Mouse (Mus musculus) midbrain, embryonic 13.5 days (tissue): ENCODE measurements around the gene Nubpl. TPM values are rescaled to one million over a fixed set of nuclear protein-coding genes. Genes with fewer than 3 reads are reported as not detected.
"Not testable (repeated sequence)": the region's sequence is repeated elsewhere in the genome, so short reads cannot be mapped to it uniquely, and the experiment has no call there.

Source experiments
- ATAC-seq: fragments of 200-750 bp; cut with Nextera tagmentation; 2 replicates; pipeline ENCODE4 v1.8.0; 2017; ENCODE audit warnings: mild to moderate bottlenecking, moderate TSS enrichment, moderate library complexity
- H3K27ac ChIP-seq: fragments of 300-500 bp; sonication (generic); 2 replicates; pipeline ENCODE4 v1.5.1; 2015; ENCODE audit warnings: inconsistent platforms, mild to moderate bottlenecking, moderate library complexity
- H3K27me3 ChIP-seq: fragments of 300-500 bp; sonication (generic); 2 replicates; pipeline ENCODE4 v1.6.1; 2015; ENCODE audit warnings: mild to moderate bottlenecking, inconsistent platforms
- H3K36me3 ChIP-seq: fragments of 300-500 bp; sonication (generic); 2 replicates; pipeline ENCODE4 v1.6.1; 2015; ENCODE audit warnings: mild to moderate bottlenecking, inconsistent platforms
- H3K4me1 ChIP-seq: fragments of 300-500 bp; sonication (generic); replicated peaks from 2 replicates; pipeline ENCODE4 v1.6.1; 2015; ENCODE audit warnings: inconsistent platforms
- H3K4me2 ChIP-seq: fragments of 300-500 bp; sonication (generic); replicated peaks from 2 replicates; pipeline ENCODE4 v1.6.1; 2015; ENCODE audit warnings: moderate library complexity, mild to moderate bottlenecking, inconsistent platforms
- H3K4me3 ChIP-seq: fragments of 300-500 bp; sonication (generic); replicated peaks from 2 replicates; pipeline ENCODE4 v1.5.1; 2015; ENCODE audit warnings: mild to moderate bottlenecking, inconsistent platforms
- H3K9ac ChIP-seq: fragments of 300-500 bp; sonication (generic); replicated peaks from 2 replicates; pipeline ENCODE4 v1.6.1; 2015; ENCODE audit warnings: mild to moderate bottlenecking, inconsistent platforms
- H3K9me3 ChIP-seq: fragments of 300-500 bp; sonication (generic); 2 replicates; pipeline ENCODE4 v1.6.1; 2016; ENCODE audit warnings: mild to moderate bottlenecking, inconsistent platforms
- WGBS: fragments of 180-500 bp; shearing (Covaris S2); methylation state at CpG from one replicate; pipeline ENCODE4 v1.1.7; 2015; 5-methylcytosine and 5-hydroxymethylcytosine counted together
- polyA plus RNA-seq: library from polyadenylated mRNA; unstranded; fragments of >200 nt; fragmentation: Nextera tagmentation; extraction: Ambion mirVana; gene quantifications from 2 replicates; pipeline ENCODE4 v1.2.1, GENCODE M21; 2015

Gene Nubpl
- 9.5 and 10.2 TPM in 2 replicates for polyA plus RNA-seq

GRCm38 (mm10) chr12:52097650-52098070 is at the start of gene Nubpl:
Gene Nubpl (plus strand): TSS chr12:52097737.
- Histone ChIP-seq H3K9me3 (no peaks in the 10 kb centered on the region), H3K9ac (peak within 1 kb of the TSS; percentile 91), H3K4me1 (peaks cover 12% of the 10 kb centered on the region), H3K27me3 (no peaks in the 10 kb centered on the region), H3K4me3 (peak within 1 kb of the TSS; percentile 83), H3K27ac (peak within 1 kb of the TSS; percentile 51; the same call in 1 of the 2 replicates), H3K4me2 (peak within 1 kb of the TSS; percentile 58), H3K36me3 (no peaks in the 10 kb centered on the region)
- peak; percentile 99 for ATAC-seq
- WGBS, result under 1% methylated on average over 32 of the region's 32 CpGs

GRCm38 (mm10) chr12:52049324-52049723 is 48.2 kb upstream of the Nubpl start:
- ATAC-seq, result no peak
- WGBS, result 86% methylated on average over 2 of the region's 2 CpGs
- H3K27me3 ChIP-seq, result no peaks in the 10 kb centered on the region
- H3K4me3 ChIP-seq, result no peak overlapping the region
- H3K4me1 ChIP-seq, result no peaks in the 10 kb centered on the region
- H3K4me2 ChIP-seq, result no peak overlapping the region
- no peaks in the 10 kb centered on the region for H3K36me3 ChIP-seq
- no peak overlapping the region for H3K9ac ChIP-seq
- H3K9me3 ChIP-seq, result no peaks in the 10 kb centered on the region
- no peak overlapping the region for H3K27ac ChIP-seq

- H3K4me3 ChIP-seq, H3K9ac ChIP-seq, H3K4me1 ChIP-seq, H3K4me2 ChIP-seq, H3K27me3 ChIP-seq, H3K36me3 ChIP-seq, H3K9me3 ChIP-seq, ATAC-seq, H3K27ac ChIP-seq: not testable (repeated sequence)
- 67% methylated on average over 2 of the region's 3 CpGs for WGBS
Observed at GRCm38 (mm10) chr12:52079296-52079695, 18.2 kb upstream of the Nubpl start.

GRCm38 (mm10) chr12:52097049-52097649 is 388 bp upstream of the Nubpl start:
- WGBS, result 72% methylated on average over 13 of the region's 13 CpGs
- Histone ChIP-seq H3K4me3 (peak overlapping the region; percentile 83), H3K4me1 (peaks cover 12% of the 10 kb centered on the region), H3K9me3 (no peaks in the 10 kb centered on the region), H3K36me3 (no peaks in the 10 kb centered on the region), H3K4me2 (peak overlapping the region; percentile 58), H3K27ac (no peak overlapping the region), H3K27me3 (no peaks in the 10 kb centered on the region), H3K9ac (no peak overlapping the region)
- ATAC-seq, result peak; percentile 81

GRCm38 (mm10) chr12:52120276-52120675 is 22.7 kb downstream of the Nubpl start:
- no peak for ATAC-seq
- Histone ChIP-seq H3K4me3 (no peak overlapping the region), H3K9ac (no peak overlapping the region), H3K4me1 (peaks cover 11% of the 10 kb centered on the region), H3K4me2 (no peak overlapping the region), H3K27ac (no peak overlapping the region), H3K27me3 (no peaks in the 10 kb centered on the region), H3K36me3 (no peaks in the 10 kb centered on the region), H3K9me3 (no peaks in the 10 kb centered on the region)

- Histone ChIP-seq H3K9ac (no peak overlapping the region), H3K9me3 (no peaks in the 10 kb centered on the region), H3K36me3 (no peaks in the 10 kb centered on the region), H3K4me2 (no peak overlapping the region), H3K4me1 (peaks cover 4% of the 10 kb centered on the region), H3K27ac (no peak overlapping the region), H3K4me3 (no peak overlapping the region), H3K27me3 (no peaks in the 10 kb centered on the region)
- ATAC-seq, result no peak
- WGBS, result 88% methylated on average over 3 of the region's 3 CpGs
Observed at GRCm38 (mm10) chr12:52126407-52126806, 28.9 kb downstream of the Nubpl start.

- 94% methylated on average over 3 of the region's 3 CpGs for WGBS
- peaks cover 9% of the 10 kb centered on the region for H3K4me1 ChIP-seq
- no peak overlapping the region for H3K27ac ChIP-seq
- H3K4me3 ChIP-seq, result no peak overlapping the region
- no peaks in the 10 kb centered on the region for H3K27me3 ChIP-seq
- H3K9ac ChIP-seq, result no peak overlapping the region
- no peaks in the 10 kb centered on the region for H3K36me3 ChIP-seq
- H3K4me2 ChIP-seq, result no peak overlapping the region
- no peaks in the 10 kb centered on the region for H3K9me3 ChIP-seq
- no peak for ATAC-seq
Observed at GRCm38 (mm10) chr12:52129072-52129471, 31.5 kb downstream of the Nubpl start.

- ATAC-seq, result peak; percentile 55; the same call in 1 of the 2 replicates
- H3K4me3 ChIP-seq, result no peak overlapping the region
- no peaks in the 10 kb centered on the region for H3K27me3 ChIP-seq
- H3K4me1 ChIP-seq, result peaks cover 11% of the 10 kb centered on the region
- H3K9me3 ChIP-seq, result no peaks in the 10 kb centered on the region
- H3K4me2 ChIP-seq, result no peak overlapping the region; the same call in 1 of the 2 replicates
- 1% methylated on average over 10 of the region's 10 CpGs for WGBS
- H3K9ac ChIP-seq, result no peak overlapping the region
- H3K27ac ChIP-seq, result peak overlapping the region; percentile 45; the same call in 1 of the 2 replicates
- H3K36me3 ChIP-seq, result no peaks in the 10 kb centered on the region
Observed at GRCm38 (mm10) chr12:52132256-52132655, 34.7 kb downstream of the Nubpl start.

GRCm38 (mm10) chr12:52138296-52138695 is 40.8 kb downstream of the Nubpl start:
- Histone ChIP-seq H3K9me3 (no peaks in the 10 kb centered on the region), H3K27me3 (no peaks in the 10 kb centered on the region), H3K4me1 (peaks cover 11% of the 10 kb centered on the region; the same call in 1 of the 2 replicates), H3K4me2 (0 out of 2 replicates have a peak overlapping the region, but pooled peaks have one; percentile 17), H3K9ac (no peak overlapping the region), H3K4me3 (no peak overlapping the region), H3K27ac (no peak overlapping the region), H3K36me3 (no peaks in the 10 kb centered on the region)
- 47% methylated on average over 4 of the region's 4 CpGs for WGBS
- no peak for ATAC-seq

GRCm38 (mm10) chr12:52146639-52147038 is 49.1 kb downstream of the Nubpl start:
- Histone ChIP-seq H3K4me3 (no peak overlapping the region), H3K4me2 (no peak overlapping the region), H3K9ac (no peak overlapping the region), H3K27ac (no peak overlapping the region), H3K27me3 (no peaks in the 10 kb centered on the region), H3K9me3 (no peaks in the 10 kb centered on the region), H3K36me3 (peaks cover 6% of the 10 kb centered on the region; the same call in 1 of the 2 replicates), H3K4me1 (no peaks in the 10 kb centered on the region)
- no peak for ATAC-seq
- WGBS, result 84% methylated on average over 2 of the region's 2 CpGs

- no peaks in the 10 kb centered on the region for H3K36me3 ChIP-seq
- WGBS, result 82% methylated on average over 3 of the region's 3 CpGs
- H3K27ac ChIP-seq, result no peak overlapping the region
Observed at GRCm38 (mm10) chr12:52149448-52149847, 51.9 kb downstream of the Nubpl start.

GRCm38 (mm10) chr12:52152071-52152470 is 54.5 kb downstream of the Nubpl start:
- Histone ChIP-seq H3K4me3 (no peak overlapping the region), H3K36me3 (no peaks in the 10 kb centered on the region), H3K9ac (no peak overlapping the region), H3K9me3 (no peaks in the 10 kb centered on the region), H3K27ac (no peak overlapping the region), H3K4me2 (no peak overlapping the region), H3K27me3 (no peaks in the 10 kb centered on the region), H3K4me1 (no peaks in the 10 kb centered on the region)
- 95% methylated on average over 3 of the region's 3 CpGs for whole genome bisulfite sequencing
- no peak for ATAC-seq

More at GRCm38 (mm10) chr12:52149448-52149847, 51.9 kb downstream of the Nubpl start:
- H3K27me3 ChIP-seq, result no peaks in the 10 kb centered on the region
- H3K4me1 ChIP-seq, result no peaks in the 10 kb centered on the region
- ATAC-seq, result no peak
- H3K9ac ChIP-seq, result no peak overlapping the region
- H3K4me3 ChIP-seq, result no peak overlapping the region
- no peak overlapping the region for H3K4me2 ChIP-seq
- H3K9me3 ChIP-seq, result no peaks in the 10 kb centered on the region

- H3K4me3 ChIP-seq, result no peak overlapping the region
- H3K36me3 ChIP-seq, result no peaks in the 10 kb centered on the region
- H3K9me3 ChIP-seq, result no peaks in the 10 kb centered on the region
- no peaks in the 10 kb centered on the region for H3K4me1 ChIP-seq
- no peak overlapping the region for H3K4me2 ChIP-seq
- H3K9ac ChIP-seq, result no peak overlapping the region
- no peak overlapping the region for H3K27ac ChIP-seq
- no peak for ATAC-seq
- WGBS, result 95% methylated on average over 4 of the region's 4 CpGs
- H3K27me3 ChIP-seq, result no peaks in the 10 kb centered on the region
Observed at GRCm38 (mm10) chr12:52154906-52155305, 57.4 kb downstream of the Nubpl start.
